Mouse (Mus musculus) MEL (cell line): ENCODE results near the gene Slc22a17. TPM values are rescaled to one million over a fixed set of nuclear protein-coding genes. Genes with fewer than 3 reads are reported as not detected.

ENCODE experiments used
- DNase-seq: peaks from one replicate; pipeline ENCODE4 v3.0.0; 2011; ENCODE audit warnings: low read depth, low spot score
- H3K27ac ChIP-seq: 2 replicates; pipeline ENCODE4 v1.5.1; 2012; ENCODE audit warnings: low read depth, mild to moderate bottlenecking, control low read depth, low read length, moderate library complexity; ENCODE audit not compliant: control insufficient read depth
- H3K27me3 ChIP-seq, 2 experiments: fragments of 150-350 bp in 1 of 2; sonication (generic) in 1 of 2; 2 replicates each; pipeline ENCODE4 v1.6.1; 2012; ENCODE audit warnings: low read length in 2 of 2, mild to moderate bottlenecking in 2 of 2, improper control_type of control experiment in 1 of 2, moderate library complexity in 1 of 2; ENCODE audit not compliant: insufficient read depth in 2 of 2, control insufficient read depth in 1 of 2
- H3K36me3 ChIP-seq, 2 experiments: 2 replicates each; pipeline ENCODE4 v1.6.1; 2012 to 2014; ENCODE audit warnings: low read length in 2 of 2, improper control_type of control experiment in 1 of 2, inconsistent platforms in 1 of 2, mild to moderate bottlenecking in 1 of 2; ENCODE audit not compliant: insufficient read depth in 2 of 2, control insufficient read depth in 1 of 2
- H3K4me1 ChIP-seq, 2 experiments: fragments of 150-350 bp in 1 of 2; sonication (generic) in 1 of 2; 2 replicates each; pipeline ENCODE4 v1.6.1; 2012; ENCODE audit warnings: low read length in 2 of 2, improper control_type of control experiment in 1 of 2, mild to moderate bottlenecking in 1 of 2; ENCODE audit not compliant: insufficient read depth in 2 of 2, control insufficient read depth in 1 of 2
- H3K4me3 ChIP-seq, 2 experiments: fragments of 150-350 bp in 1 of 2; sonication (generic) in 1 of 2; 2 replicates each; pipeline ENCODE4 v1.5.1; 2012; ENCODE audit warnings: low read depth in 2 of 2, low read length in 2 of 2, mild to moderate bottlenecking in 2 of 2, moderate library complexity in 2 of 2, control low read depth in 1 of 2, improper control_type of control experiment in 1 of 2; ENCODE audit not compliant: control insufficient read depth in 1 of 2, insufficient read depth in 1 of 2
- H3K79me2 ChIP-seq: 2 replicates; pipeline ENCODE4 v1.6.1; 2012; ENCODE audit warnings: mild to moderate bottlenecking, low read length, moderate library complexity; ENCODE audit not compliant: control insufficient read depth, poor library complexity, insufficient read depth
- H3K9ac ChIP-seq: 2 replicates; pipeline ENCODE4 v1.6.1; 2012; ENCODE audit warnings: low read depth, mild to moderate bottlenecking, control low read depth, low read length, moderate library complexity; ENCODE audit not compliant: control insufficient read depth, poor library complexity, severe bottlenecking
- H3K9me3 ChIP-seq: fragments of 150-350 bp; sonication (generic); replicated peaks from 2 replicates; pipeline ENCODE4 v1.6.1; 2012; ENCODE audit warnings: mild to moderate bottlenecking, low read length, improper control_type of control experiment, moderate library complexity; ENCODE audit not compliant: insufficient read depth
- CTCF ChIP-seq, 3 experiments: IDR thresholded peaks in 2 of 3; conservative IDR thresholded peaks in 1 of 3; 2 replicates each; pipeline ENCODE4 v1.5.1; 2011 to 2012; ENCODE audit warnings: low read length in 3 of 3, low read depth in 2 of 3, mild to moderate bottlenecking in 2 of 3, improper control_type of control experiment in 1 of 3, inconsistent platforms in 1 of 3, mixed read lengths in 1 of 3, moderate library complexity in 1 of 3; ENCODE audit not compliant: control insufficient read depth in 1 of 3, insufficient read depth in 1 of 3, poor library complexity in 1 of 3, severe bottlenecking in 1 of 3
- E2F4 ChIP-seq: IDR thresholded peaks from 2 replicates; pipeline ENCODE4 v1.6.1; 2011; ENCODE audit warnings: low read depth, low read length, improper control_type of control experiment, borderline replicate concordance
- ELF1 ChIP-seq: IDR thresholded peaks from 2 replicates; pipeline ENCODE4 v1.6.1; 2014; ENCODE audit warnings: low read depth, mild to moderate bottlenecking, inconsistent platforms, low read length, improper control_type of control experiment, moderate library complexity
- EP300 ChIP-seq, 2 experiments: IDR thresholded peaks; 2 replicates each; pipeline ENCODE4 v1.6.1; 2011; ENCODE audit warnings: improper control_type of control experiment in 2 of 2, low read length in 2 of 2, low read depth in 1 of 2, mild to moderate bottlenecking in 1 of 2
- ETS1 ChIP-seq: IDR thresholded peaks from 2 replicates; pipeline ENCODE4 v1.6.1; 2012; ENCODE audit warnings: low read depth, mild to moderate bottlenecking, inconsistent platforms, low read length, improper control_type of control experiment, moderate library complexity
- GATA1 ChIP-seq: IDR thresholded peaks from 2 replicates; pipeline ENCODE4 v1.6.1; 2011; ENCODE audit warnings: low read depth, low read length, improper control_type of control experiment
- HCFC1 ChIP-seq: IDR thresholded peaks from 2 replicates; pipeline ENCODE4 v1.6.1; 2012; ENCODE audit warnings: low read depth, mild to moderate bottlenecking, inconsistent platforms, low read length, improper control_type of control experiment, moderate library complexity
- JUND ChIP-seq: IDR thresholded peaks from 2 replicates; pipeline ENCODE4 v1.6.1; 2011; ENCODE audit warnings: low read depth, mild to moderate bottlenecking, improper control_type of control experiment, low read length
- KAT2A ChIP-seq: conservative IDR thresholded peaks from 2 replicates; pipeline ENCODE4 v1.6.1; 2012; ENCODE audit warnings: low read depth, low read length, improper control_type of control experiment, inconsistent platforms
- MEF2A ChIP-seq: IDR thresholded peaks from 2 replicates; pipeline ENCODE4 v1.6.1; 2014; ENCODE audit warnings: low read depth, mild to moderate bottlenecking, inconsistent platforms, low read length, improper control_type of control experiment; ENCODE audit not compliant: poor library complexity, insufficient replicate concordance, severe bottlenecking; ENCODE audit errors: extremely low read depth
- MYB ChIP-seq: IDR thresholded peaks from 2 replicates; pipeline ENCODE4 v1.6.1; 2011; ENCODE audit warnings: mild to moderate bottlenecking, low read depth, low read length, improper control_type of control experiment
- NELFE ChIP-seq: IDR thresholded peaks from 2 replicates; pipeline ENCODE4 v1.6.1; 2011; ENCODE audit warnings: low read depth, low read length, improper control_type of control experiment
- NRF1 ChIP-seq: IDR thresholded peaks from 2 replicates; pipeline ENCODE4 v1.6.1; 2014; ENCODE audit warnings: low read depth, mild to moderate bottlenecking, inconsistent platforms, low read length, improper control_type of control experiment, moderate library complexity; ENCODE audit not compliant: poor library complexity, insufficient read depth, severe bottlenecking
- POLR2AphosphoS2 ChIP-seq: IDR thresholded peaks from 2 replicates; pipeline ENCODE4 v1.6.1; 2011; ENCODE audit warnings: low read length, improper control_type of control experiment
- POLR2AphosphoS5 ChIP-seq: IDR thresholded peaks from 2 replicates; pipeline ENCODE4 v1.6.1; 2012; ENCODE audit warnings: low read depth, borderline replicate concordance, mild to moderate bottlenecking, inconsistent platforms, low read length, moderate library complexity, mixed read lengths
- SIN3A ChIP-seq: IDR thresholded peaks from 2 replicates; pipeline ENCODE4 v1.6.1; 2012; ENCODE audit warnings: low read length, improper control_type of control experiment, inconsistent platforms
- TAL1 ChIP-seq: IDR thresholded peaks from 2 replicates; pipeline ENCODE4 v1.6.1; 2012; ENCODE audit warnings: mild to moderate bottlenecking, inconsistent platforms, low read length, moderate library complexity, mixed read lengths
- TBP ChIP-seq: IDR thresholded peaks from 2 replicates; pipeline ENCODE4 v1.8.0; 2011; ENCODE audit warnings: low read depth, low read length, improper control_type of control experiment
- UBTF ChIP-seq: IDR thresholded peaks from 2 replicates; pipeline ENCODE4 v1.6.1; 2012; ENCODE audit warnings: low read depth, mild to moderate bottlenecking, inconsistent platforms, low read length, improper control_type of control experiment, moderate library complexity, borderline replicate concordance; ENCODE audit not compliant: insufficient read depth
- ZC3H11A ChIP-seq: IDR thresholded peaks from 2 replicates; pipeline ENCODE4 v1.6.1; 2012; ENCODE audit warnings: low read depth, mild to moderate bottlenecking, inconsistent platforms, low read length, improper control_type of control experiment
- ZNF384 ChIP-seq: IDR thresholded peaks from 2 replicates; pipeline ENCODE4 v1.6.1; 2012; ENCODE audit warnings: low read depth, mild to moderate bottlenecking, inconsistent platforms, low read length, improper control_type of control experiment
- polyA plus RNA-seq, 2 experiments: library from polyadenylated mRNA; stranded (reverse) in 1 of 2; unstranded in 1 of 2; fragments of >175 nt in 1 of 2; fragments of >200 nt in 1 of 2; gene quantifications; 2 replicates each; pipeline versions ENCODE4 v1.2.1 to v1.2.4; 2012; ENCODE audit warnings: low replicate concordance in 2 of 2, low read depth in 1 of 2; ENCODE audit not compliant: insufficient read length in 2 of 2, insufficient read depth in 1 of 2, missing spikeins in 1 of 2
- total RNA-seq: library from RNA; depleted of rRNA; stranded (reverse); fragments of 300-350 nt; gene quantifications from 2 replicates; pipeline ENCODE4 v1.2.3, GENCODE M21; 2012

The Slc22a17 gene
- total and polyA plus RNA-seq, 3 experiments: 0.31 to 1.1 TPM; not detected in 1

GRCm38 (mm10) chr14:54958503-54958902 is 45.6 kb upstream of the Slc22a17 start:
- Histone ChIP-seq H3K4me3 (no peak overlapping the region), H3K79me2 (no peaks in the 10 kb centered on the region), H3K27ac (no peak overlapping the region)
- DNase-seq: no peak
- TF ChIP-seq MYB (no peak), TAL1 (no peak), MEF2A (no peak), ZNF384 (no peak), TBP (no peak)
- TF ChIP-seq, all 39 proteins: peak for 0
- Histone ChIP-seq H3K9me3 (no peaks in the 10 kb centered on the region), H3K27me3 (peaks cover 0 to 6% of the 10 kb centered on the region in 2 experiments; a peak in 2 of 4 replicates), H3K36me3 (no peaks in the 10 kb centered on the region), H3K9ac (no peak overlapping the region), H3K4me1 (no peaks in the 10 kb centered on the region)

GRCm38 (mm10) chr14:54956533-54956932 is 43.6 kb upstream of the Slc22a17 start:
- Histone ChIP-seq H3K9ac (no peak overlapping the region), H3K4me1 (no peaks in the 10 kb centered on the region), H3K79me2 (no peaks in the 10 kb centered on the region), H3K4me3 (no peak overlapping the region)
- TF ChIP-seq POLR2AphosphoS2: no peak
- no peak for TF ChIP-seq ETS1
- no peak for TF ChIP-seq NRF1
- no peak for TF ChIP-seq GATA1
- no peak for TF ChIP-seq UBTF
- no peak for TF ChIP-seq SIN3A
- no peak for TF ChIP-seq KAT2A
- TF ChIP-seq ZC3H11A: no peak
- TF ChIP-seq EP300 (IDR thresholded peaks at IDR 0.05; ENCODE audit: low read depth in 1 of 2, low read length in 2 of 2): no peak
- TF ChIP-seq ELF1: no peak
- TF ChIP-seq JUND: no peak
- no peak for TF ChIP-seq CTCF (IDR thresholded peaks at IDR 0.05 in 2 of 3, conservative IDR thresholded peaks at IDR 0.05 in 1 of 3; ENCODE audit: control insufficient read depth in 1 of 3, insufficient read depth in 1 of 3, low read depth in 2 of 3, low read length in 3 of 3, poor library complexity in 1 of 3, severe bottlenecking in 1 of 3)
- no peak for TF ChIP-seq MYB
- TF ChIP-seq NELFE: no peak
- no peak for TF ChIP-seq TAL1
- no peak for TF ChIP-seq MEF2A
- TF ChIP-seq E2F4: no peak
- TF ChIP-seq ZNF384: no peak
- TF ChIP-seq POLR2AphosphoS5: no peak
- no peak for TF ChIP-seq HCFC1
- TF ChIP-seq, all 39 proteins: peak for 0
- Histone ChIP-seq H3K27me3 (peaks cover 2 to 6% of the 10 kb centered on the region in 2 experiments; a peak in 2 of 4 replicates), H3K9me3 (no peaks in the 10 kb centered on the region), H3K27ac (no peak overlapping the region), H3K36me3 (no peaks in the 10 kb centered on the region)
- DNase-seq: no peak
